Mouse (Mus musculus): Measurements from ENCODE around the gene Apom. TPM values are rescaled to one million over a fixed set of nuclear protein-coding genes. Genes with fewer than 3 reads are reported as not detected.

The Apom gene
- polyA plus RNA-seq, 1 experiment from 2014 or later: 10.4 TPM

Other genes with a start within 250 kb of the Apom start
- 1.7 and 1.9 TPM in 2 replicates for gene C2, start 233.8 kb downstream of the Apom start, polyA plus RNA-seq (2014; fragmentation: Nextera tagmentation; extraction: Ambion mirVana)
- gene Ehmt2, start 233.6 kb downstream of the Apom start, polyA plus RNA-seq (2014; fragmentation: Nextera tagmentation; extraction: Ambion mirVana): 70.5 and 76.9 TPM in 2 replicates
- gene Slc44a4, start 217.6 kb downstream of the Apom start, polyA plus RNA-seq (2014; fragmentation: Nextera tagmentation; extraction: Ambion mirVana): 5.4 and 7.7 TPM in 2 replicates
- 19.6 and 23.2 TPM in 2 replicates for gene Neu1, start 200.8 kb downstream of the Apom start, polyA plus RNA-seq (2014; fragmentation: Nextera tagmentation; extraction: Ambion mirVana)
- 0.54 and 0.80 TPM in 2 replicates for gene Hspa1b, start 172.8 kb downstream of the Apom start, polyA plus RNA-seq (2014; fragmentation: Nextera tagmentation; extraction: Ambion mirVana)
- not detected in 2 replicates for gene Gm20481, start 162.1 kb downstream of the Apom start, polyA plus RNA-seq (2014; fragmentation: Nextera tagmentation; extraction: Ambion mirVana)
- gene Hspa1a, start 159.9 kb downstream of the Apom start, polyA plus RNA-seq (2014; fragmentation: Nextera tagmentation; extraction: Ambion mirVana): 4.3 and 4.8 TPM in 2 replicates
- 0.79 and 1.3 TPM in 2 replicates for gene Hspa1l, start 159.3 kb downstream of the Apom start, polyA plus RNA-seq (2014; fragmentation: Nextera tagmentation; extraction: Ambion mirVana)
- 240 and 246 TPM in 2 replicates for gene Lsm2, start 150.2 kb downstream of the Apom start, polyA plus RNA-seq (2014; fragmentation: Nextera tagmentation; extraction: Ambion mirVana)
- 96.4 and 137 TPM in 2 replicates for gene Vars, start 131.1 kb downstream of the Apom start, polyA plus RNA-seq (2014; fragmentation: Nextera tagmentation; extraction: Ambion mirVana)
- 0.13 and 0.28 TPM in 2 replicates for gene Vwa7, start 115.5 kb downstream of the Apom start, polyA plus RNA-seq (2014; fragmentation: Nextera tagmentation; extraction: Ambion mirVana)
- gene Sapcd1, start 104.0 kb downstream of the Apom start, polyA plus RNA-seq (2014; fragmentation: Nextera tagmentation; extraction: Ambion mirVana): 6.6 and 10.9 TPM in 2 replicates
- 4.9 and 5.9 TPM in 2 replicates for gene Msh5, start 85.3 kb downstream of the Apom start, polyA plus RNA-seq (2014; fragmentation: Nextera tagmentation; extraction: Ambion mirVana)
- gene Clic1, start 82.1 kb downstream of the Apom start, polyA plus RNA-seq (2014; fragmentation: Nextera tagmentation; extraction: Ambion mirVana): 72.1 and 172 TPM in 2 replicates
- gene Ddah2, start 73.0 kb downstream of the Apom start, polyA plus RNA-seq (2014; fragmentation: Nextera tagmentation; extraction: Ambion mirVana): 355 and 422 TPM in 2 replicates
- gene Ly6g6c, start 66.7 kb downstream of the Apom start, polyA plus RNA-seq (2014; fragmentation: Nextera tagmentation; extraction: Ambion mirVana): 0.20 and 0.30 TPM in 2 replicates
- gene Mpig6b, start 65.9 kb downstream of the Apom start, polyA plus RNA-seq (2014; fragmentation: Nextera tagmentation; extraction: Ambion mirVana): 0.36 and 0.46 TPM in 2 replicates
- 0.81 and 1.3 TPM in 2 replicates for gene Ly6g6e, start 55.1 kb downstream of the Apom start, polyA plus RNA-seq (2014; fragmentation: Nextera tagmentation; extraction: Ambion mirVana)
- gene Ly6g6d, start 54.0 kb downstream of the Apom start, polyA plus RNA-seq (2014; fragmentation: Nextera tagmentation; extraction: Ambion mirVana): 4.3 and 4.8 TPM in 2 replicates
- 0.31 and 0.34 TPM in 2 replicates for gene Ly6g6f, start 46.4 kb downstream of the Apom start, polyA plus RNA-seq (2014; fragmentation: Nextera tagmentation; extraction: Ambion mirVana)
- 73.9 and 85.7 TPM in 2 replicates for gene Abhd16a, start 42.8 kb downstream of the Apom start, polyA plus RNA-seq (2014; fragmentation: Nextera tagmentation; extraction: Ambion mirVana)
- gene Ly6g5c, start 23.8 kb downstream of the Apom start, polyA plus RNA-seq (2014; fragmentation: Nextera tagmentation; extraction: Ambion mirVana): not detected in 2 replicates
- gene Ly6g5b, start 16.6 kb downstream of the Apom start, polyA plus RNA-seq (2014; fragmentation: Nextera tagmentation; extraction: Ambion mirVana): 1.2 and 1.3 TPM in 2 replicates
- 19.4 and 20.8 TPM in 2 replicates for gene Gpank1, start 10.6 kb downstream of the Apom start, polyA plus RNA-seq (2014; fragmentation: Nextera tagmentation; extraction: Ambion mirVana)
- 325 and 334 TPM in 2 replicates for gene Csnk2b, start 10.0 kb downstream of the Apom start, polyA plus RNA-seq (2014; fragmentation: Nextera tagmentation; extraction: Ambion mirVana)
- 9.4 and 10.0 TPM in 2 replicates for gene D17H6S53E, start 5.7 kb downstream of the Apom start, polyA plus RNA-seq (2014; fragmentation: Nextera tagmentation; extraction: Ambion mirVana)
- gene Bag6, start 3.1 kb upstream of the Apom start, polyA plus RNA-seq (2014; fragmentation: Nextera tagmentation; extraction: Ambion mirVana): 82.6 and 99.0 TPM in 2 replicates
- 248 and 262 TPM in 2 replicates for gene Prrc2a, start 32.8 kb upstream of the Apom start, polyA plus RNA-seq (2014; fragmentation: Nextera tagmentation; extraction: Ambion mirVana)
- gene Aif1, start 44.0 kb upstream of the Apom start, polyA plus RNA-seq (2014; fragmentation: Nextera tagmentation; extraction: Ambion mirVana): 9.7 and 10.9 TPM in 2 replicates
- gene Lst1, start 56.4 kb upstream of the Apom start, polyA plus RNA-seq (2014; fragmentation: Nextera tagmentation; extraction: Ambion mirVana): 12.2 and 15.9 TPM in 2 replicates
- gene Ltb, start 62.4 kb upstream of the Apom start, polyA plus RNA-seq (2014; fragmentation: Nextera tagmentation; extraction: Ambion mirVana): 0.34 and 1.4 TPM in 2 replicates
- not detected in 2 replicates for gene Tnf, start 70.0 kb upstream of the Apom start, polyA plus RNA-seq (2014; fragmentation: Nextera tagmentation; extraction: Ambion mirVana)
- 0.14 TPM in 1 of 2 replicates, not detected in the other for gene Lta, start 73.3 kb upstream of the Apom start, polyA plus RNA-seq (2014; fragmentation: Nextera tagmentation; extraction: Ambion mirVana)
- 0.89 TPM in 1 of 2 replicates, not detected in the other for gene Gm16181, start 88.8 kb upstream of the Apom start, polyA plus RNA-seq (2014; fragmentation: Nextera tagmentation; extraction: Ambion mirVana)
- 5.3 and 6.4 TPM in 2 replicates for gene Atp6v1g2, start 101.6 kb upstream of the Apom start, polyA plus RNA-seq (2014; fragmentation: Nextera tagmentation; extraction: Ambion mirVana)
- 3.3 and 6.0 TPM in 2 replicates for gene Nfkbil1, start 103.7 kb upstream of the Apom start, polyA plus RNA-seq (2014; fragmentation: Nextera tagmentation; extraction: Ambion mirVana)
- 525 and 616 TPM in 2 replicates for gene Ddx39b, start 109.7 kb upstream of the Apom start, polyA plus RNA-seq (2014; fragmentation: Nextera tagmentation; extraction: Ambion mirVana)
- gene H2-D1, start 130.7 kb upstream of the Apom start, polyA plus RNA-seq (2014; fragmentation: Nextera tagmentation; extraction: Ambion mirVana): 38.3 and 42.8 TPM in 2 replicates
- gene H2-Q1, start 188.4 kb upstream of the Apom start, polyA plus RNA-seq (2014; fragmentation: Nextera tagmentation; extraction: Ambion mirVana): not detected in 2 replicates
- gene H2-Q2, start 210.2 kb upstream of the Apom start, polyA plus RNA-seq (2014; fragmentation: Nextera tagmentation; extraction: Ambion mirVana): 0.24 and 0.37 TPM in 2 replicates
- 3.2 and 3.6 TPM in 2 replicates for gene H2-Q4, start 247.6 kb upstream of the Apom start, polyA plus RNA-seq (2014; fragmentation: Nextera tagmentation; extraction: Ambion mirVana)

Data from kidney, embryonic 14.5 days (tissue).